Mouse (Mus musculus) cerebellum, adult 2 months (tissue): Measurements from ENCODE around the gene Vwa5b1. TPM values are rescaled to one million over a fixed set of nuclear protein-coding genes. Genes with fewer than 3 reads are reported as not detected.

Experiments
- DNase-seq, 2 experiments: peaks; one replicate each; pipeline ENCODE4 v3.0.0; 2021
- H3K27ac ChIP-seq: fragments of 200-500 bp; 2 replicates; pipeline ENCODE4 v1.5.1; 2012; ENCODE audit warnings: low read length, control low read depth, inconsistent platforms; ENCODE audit not compliant: insufficient read depth
- H3K27me3 ChIP-seq: fragments of 200-500 bp; 2 replicates; pipeline ENCODE4 v1.6.1; 2012; ENCODE audit warnings: inconsistent platforms, mild to moderate bottlenecking, low read length, moderate library complexity; ENCODE audit not compliant: control insufficient read depth, insufficient read depth
- H3K4me1 ChIP-seq: fragments of 200-500 bp; 2 replicates; pipeline ENCODE4 v1.6.1; 2011; ENCODE audit warnings: low read length; ENCODE audit not compliant: control insufficient read depth, insufficient read depth
- H3K4me3 ChIP-seq: fragments of 200-500 bp; replicated peaks from 2 replicates; pipeline ENCODE3; 2011; ENCODE audit warnings: mild to moderate bottlenecking, low read depth, low read length, control low read depth; ENCODE audit not compliant: insufficient read depth
- CTCF ChIP-seq: fragments of 200-500 bp; IDR thresholded peaks from 2 replicates; pipeline ENCODE4 v1.5.1; 2011; ENCODE audit warnings: low read depth, mild to moderate bottlenecking, control low read depth, low read length, moderate library complexity, borderline replicate concordance; ENCODE audit not compliant: insufficient read depth
- POLR2A ChIP-seq: fragments of 200-500 bp; IDR thresholded peaks from 2 replicates; pipeline ENCODE4 v1.6.1; 2011; ENCODE audit warnings: low read length, control low read depth, borderline replicate concordance; ENCODE audit not compliant: insufficient read depth
- WGBS: fragments of 180-500 bp; shearing (Covaris S2); methylation state at CpG from one replicate; pipeline ENCODE4 v1.1.7; 2018; 5-methylcytosine and 5-hydroxymethylcytosine counted together
- polyA plus RNA-seq: library from polyadenylated mRNA; depleted of rRNA; stranded (reverse); fragments of >200 nt; gene quantifications from 2 replicates; pipeline ENCODE4 v1.2.3, GENCODE M21; 2012; rRNA removed

Vwa5b1 gene
- polyA plus RNA-seq, 1 experiment, result 2.7 TPM

- Histone ChIP-seq H3K4me1 (no peaks in the 10 kb centered on the region; the same call in 1 of the 2 replicates), H3K27ac (no peak overlapping the region), H3K4me3 (no peak overlapping the region), H3K27me3 (no peaks in the 10 kb centered on the region)
- DNase-seq, result peak in 1 of 2 experiments; percentile 41
- TF ChIP-seq CTCF (no peak), POLR2A (no peak)
- 79% methylated on average over 9 of the region's 9 CpGs for WGBS
Measured at GRCm38 (mm10) chr4:138524769-138525168, 110.9 kb downstream of the Vwa5b1 start.

GRCm38 (mm10) chr4:138523775-138524174 lies 111.9 kb downstream of the Vwa5b1 start:
- no peaks in the 10 kb centered on the region; the same call in 1 of the 2 replicates for H3K4me1 ChIP-seq
- no peak overlapping the region for H3K27ac ChIP-seq
- H3K27me3 ChIP-seq, result no peaks in the 10 kb centered on the region
- no peak overlapping the region for H3K4me3 ChIP-seq
- WGBS, result 81% methylated on average over 7 of the region's 7 CpGs
- TF ChIP-seq CTCF (no peak), POLR2A (no peak)
- no peak for DNase-seq

GRCm38 (mm10) chr4:138522296-138522695 lies 113.4 kb downstream of the Vwa5b1 start:
- no peak overlapping the region for H3K27ac ChIP-seq
- DNase-seq, result peak in 1 of 2 experiments; percentile 49
- no peak overlapping the region for H3K4me3 ChIP-seq
- no peaks in the 10 kb centered on the region for H3K27me3 ChIP-seq
- WGBS, result 20% methylated on average over 7 of the region's 7 CpGs
- TF ChIP-seq POLR2A, result no peak
- H3K4me1 ChIP-seq, result no peaks in the 10 kb centered on the region; the same call in 1 of the 2 replicates

- DNase-seq, result no peak
Measured at GRCm38 (mm10) chr4:138517153-138517789, 118.4 kb downstream of the Vwa5b1 start.

GRCm38 (mm10) chr4:138516448-138516847 lies 119.2 kb downstream of the Vwa5b1 start:
- no peak for TF ChIP-seq POLR2A
- TF ChIP-seq CTCF, result no peak
- DNase-seq, result no peak
- Histone ChIP-seq H3K4me3 (no peak overlapping the region), H3K4me1 (no peaks in the 10 kb centered on the region), H3K27me3 (no peaks in the 10 kb centered on the region), H3K27ac (no peak overlapping the region)
- WGBS, result 85% methylated on average over 3 of the region's 3 CpGs

More at GRCm38 (mm10) chr4:138517153-138517789, 118.4 kb downstream of the Vwa5b1 start:
- H3K27me3 ChIP-seq, result no peaks in the 10 kb centered on the region
- TF ChIP-seq CTCF (no peak), POLR2A (no peak)
- no peaks in the 10 kb centered on the region; the same call in 1 of the 2 replicates for H3K4me1 ChIP-seq
- WGBS, result 54% methylated on average over 9 of the region's 9 CpGs
- no peak overlapping the region for H3K27ac ChIP-seq
- no peak overlapping the region for H3K4me3 ChIP-seq

Other genes with a start within 250 kb of the Vwa5b1 start
- gene Fam43b, start 239.4 kb downstream of the Vwa5b1 start, polyA plus RNA-seq, result 12.4 and 15.0 TPM in 2 replicates
- 40.9 and 45.3 TPM in 2 replicates for gene Mul1, start 201.2 kb downstream of the Vwa5b1 start, polyA plus RNA-seq
- gene Camk2n1, start 181.6 kb downstream of the Vwa5b1 start, polyA plus RNA-seq, result 99.0 and 109 TPM in 2 replicates
- 0.22 and 0.33 TPM in 2 replicates for gene Pla2g2c, start 88.9 kb upstream of the Vwa5b1 start, polyA plus RNA-seq
- gene Ubxn10, start 101.3 kb upstream of the Vwa5b1 start, polyA plus RNA-seq, result 1.9 and 2.3 TPM in 2 replicates
- 0.41 and 0.69 TPM in 2 replicates for gene Pla2g2f, start 121.7 kb upstream of the Vwa5b1 start, polyA plus RNA-seq
- 0.11 and 0.16 TPM in 2 replicates for gene Pla2g2d, start 139.9 kb upstream of the Vwa5b1 start, polyA plus RNA-seq
- 2.0 and 4.7 TPM in 2 replicates for gene Pla2g5, start 227.6 kb upstream of the Vwa5b1 start, polyA plus RNA-seq
- gene Gm13030, start 238.1 kb upstream of the Vwa5b1 start, polyA plus RNA-seq, result not detected in 2 replicates
- gene Pla2g2e, start 242.1 kb upstream of the Vwa5b1 start, polyA plus RNA-seq, result not detected in 2 replicates